Mouse (Mus musculus) yolk sac, embryonic 10.5 days (tissue): ENCODE results near the gene Mpp4.

Experiments
- DNase-seq: peaks from one replicate; pipeline ENCODE4 v3.0.0-alpha.2; 2017; ENCODE audit warnings: low spot score

Mpp4 gene

GRCm38 (mm10) chr1:59167654-59168425 is 4.7 kb upstream of the Mpp4 start:
- no peak for DNase-seq

DNA sequence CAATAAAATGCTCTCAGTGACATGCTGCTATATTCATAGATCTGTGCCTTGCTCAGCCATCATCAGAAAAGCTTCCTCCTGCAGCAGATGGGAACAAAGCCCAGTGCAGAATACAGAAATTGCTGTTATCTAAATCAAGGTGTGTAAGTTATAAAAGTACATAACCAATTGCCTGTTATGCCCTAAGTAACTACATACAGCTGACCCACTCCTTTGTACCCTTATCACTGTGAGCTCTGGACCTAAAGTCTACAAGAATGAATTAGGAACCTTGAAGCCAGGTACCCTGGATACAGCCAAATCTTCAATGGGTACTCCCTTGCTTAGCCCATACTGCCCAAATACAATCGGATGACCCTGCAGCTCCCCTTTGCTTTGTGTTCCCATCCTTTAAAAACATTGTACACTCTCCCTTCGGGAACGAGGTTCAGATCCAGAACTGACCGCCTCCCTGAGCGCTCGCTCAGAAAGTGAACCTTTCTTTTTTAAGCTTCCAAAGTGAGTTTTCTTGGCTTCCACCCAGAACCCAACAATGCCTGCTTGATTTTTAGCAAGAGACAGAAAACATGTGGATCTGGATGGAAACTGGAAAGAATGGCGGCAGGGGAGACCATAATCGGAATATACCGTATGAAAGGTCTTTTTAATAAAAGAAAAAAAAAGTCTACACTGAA is 3.2 kb upstream of the Mpp4 start:
- no peak for DNase-seq

GRCm38 (mm10) chr1:59163918-59164317 is 729 bp upstream of the Mpp4 start:
- DNase-seq: no peak

- no peak for DNase-seq
Measured at GRCm38 (mm10) chr1:59162309-59163024, 722 bp downstream of the Mpp4 start.

- no peak for DNase-seq
Measured at GRCm38 (mm10) chr1:59161396-59161795, 1.8 kb downstream of the Mpp4 start.

DNA sequence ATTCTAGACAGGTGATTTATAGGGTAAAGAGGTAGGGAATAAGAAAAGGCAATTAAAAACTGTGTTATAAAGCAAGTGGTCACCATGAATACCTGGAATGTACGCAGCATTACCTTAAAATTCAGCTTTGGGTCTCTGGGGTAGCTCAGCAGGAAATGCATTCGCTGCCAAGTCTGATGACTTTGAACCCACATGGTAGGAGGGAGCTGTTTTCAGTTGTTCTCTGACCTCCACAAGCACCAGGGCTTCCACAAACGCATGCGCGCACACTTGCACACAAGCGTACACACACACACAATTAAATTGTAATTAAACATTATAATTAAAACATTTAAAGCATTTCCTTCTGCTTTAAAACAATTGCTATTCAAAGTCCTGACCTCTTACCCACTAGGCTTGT is 2.3 kb downstream of the Mpp4 start:
- no peak for DNase-seq

DNA sequence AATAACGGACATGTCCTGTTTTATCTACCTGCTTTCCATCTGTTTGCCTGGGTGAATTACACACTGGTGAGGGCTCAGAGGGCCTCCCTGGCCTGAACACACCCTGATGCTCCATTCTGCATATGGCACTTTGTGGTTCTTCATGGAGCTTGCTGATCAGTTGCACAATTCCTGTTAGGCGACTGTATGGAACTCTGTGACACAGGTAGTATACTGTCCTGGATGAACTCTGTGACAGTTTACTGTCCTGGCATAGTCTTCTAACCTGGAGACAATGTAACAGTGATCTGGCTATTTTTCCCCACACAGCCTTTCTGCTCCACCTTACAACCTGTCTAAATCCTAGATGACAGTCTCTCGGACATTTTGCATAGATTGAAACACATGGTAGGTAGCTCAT is 4.1 kb downstream of the Mpp4 start:
- DNase-seq: no peak

DNA sequence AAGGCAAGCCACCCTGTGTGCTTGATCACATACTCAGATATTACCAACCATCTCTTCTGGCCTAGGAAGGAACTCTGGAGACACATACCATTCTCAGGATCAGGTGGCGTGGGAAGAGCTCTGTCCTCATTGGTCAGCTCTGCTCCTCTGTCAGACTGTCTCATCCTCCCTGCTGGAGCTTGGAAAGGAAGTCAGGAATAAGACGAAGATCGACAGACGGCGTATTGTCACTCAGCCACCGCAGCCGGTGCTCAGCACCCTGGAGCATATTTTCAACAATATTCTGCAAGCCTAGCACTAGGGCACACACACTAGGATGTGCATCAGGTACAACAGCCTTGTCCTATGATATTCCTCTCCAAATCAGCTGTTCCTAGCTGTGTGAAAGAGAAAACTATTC is 4.7 kb downstream of the Mpp4 start:
- no peak for DNase-seq

DNA sequence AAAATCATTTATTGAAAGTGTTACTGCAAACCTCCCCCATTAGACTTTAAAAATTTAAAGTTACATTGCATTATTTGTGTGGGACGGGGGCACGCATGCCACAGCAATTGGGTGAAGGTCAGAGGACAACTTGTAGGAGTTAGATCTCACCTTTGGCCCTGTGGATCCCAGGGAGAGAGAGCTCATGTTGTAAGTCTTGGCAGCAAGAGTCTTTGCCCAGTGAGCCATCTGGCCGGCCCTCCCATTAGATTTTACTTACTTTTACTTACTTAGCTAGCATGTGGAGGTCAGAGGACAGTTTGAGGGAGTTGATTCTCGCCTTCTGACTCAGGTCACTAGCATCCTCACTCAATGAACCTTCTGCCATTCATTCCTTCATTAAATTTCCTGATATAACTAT is 5.3 kb downstream of the Mpp4 start:
- no peak for DNase-seq

GRCm38 (mm10) chr1:59152346-59152745 is 10.8 kb downstream of the Mpp4 start:
- no peak for DNase-seq

DNA sequence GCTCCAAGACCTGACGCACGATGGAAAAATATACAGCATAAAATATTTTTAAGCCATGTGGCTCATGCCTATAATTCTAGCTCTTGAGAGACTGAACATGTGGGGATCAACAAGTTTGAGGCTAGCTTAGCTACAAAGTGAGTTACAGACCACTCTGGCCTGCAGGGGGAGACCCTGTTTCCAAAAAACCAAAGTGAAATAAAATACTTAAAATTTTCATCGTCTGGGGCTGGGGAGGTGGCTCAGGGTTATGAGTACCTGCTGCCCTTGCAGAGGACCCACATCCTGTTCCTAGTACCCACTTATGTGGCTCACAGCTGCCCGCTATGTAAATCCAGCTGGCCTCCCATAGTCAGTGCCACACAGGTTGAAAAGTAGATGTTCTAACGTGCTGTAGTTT is 12.6 kb downstream of the Mpp4 start:
- no peak for DNase-seq

GRCm38 (mm10) chr1:59144543-59144942 is 18.6 kb downstream of the Mpp4 start:
- no peak for DNase-seq

GRCm38 (mm10) chr1:59142809-59143208 is 20.4 kb downstream of the Mpp4 start:
- DNase-seq: no peak

DNA sequence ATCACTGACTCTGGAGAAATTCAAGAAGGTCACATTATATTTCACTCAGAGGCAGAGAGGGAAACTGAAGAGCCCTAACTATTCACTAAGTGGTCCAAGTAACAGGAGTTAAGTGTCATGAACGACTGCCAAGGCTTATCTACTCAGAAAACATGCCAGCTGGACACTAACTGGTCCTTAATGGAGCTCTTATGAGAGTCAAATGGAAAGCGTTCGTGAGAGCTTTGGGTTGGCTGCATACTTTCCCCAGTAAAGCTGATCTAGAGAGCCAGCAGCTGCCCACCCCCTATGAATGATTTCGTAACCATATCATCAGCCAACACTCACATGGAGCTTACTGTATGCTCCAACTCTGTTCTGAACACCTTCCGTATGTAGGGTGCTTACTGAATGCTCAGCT is 28.8 kb downstream of the Mpp4 start:
- DNase-seq: no peak

- DNase-seq: no peak
Measured at GRCm38 (mm10) chr1:59128879-59129278, 34.3 kb downstream of the Mpp4 start.

DNA sequence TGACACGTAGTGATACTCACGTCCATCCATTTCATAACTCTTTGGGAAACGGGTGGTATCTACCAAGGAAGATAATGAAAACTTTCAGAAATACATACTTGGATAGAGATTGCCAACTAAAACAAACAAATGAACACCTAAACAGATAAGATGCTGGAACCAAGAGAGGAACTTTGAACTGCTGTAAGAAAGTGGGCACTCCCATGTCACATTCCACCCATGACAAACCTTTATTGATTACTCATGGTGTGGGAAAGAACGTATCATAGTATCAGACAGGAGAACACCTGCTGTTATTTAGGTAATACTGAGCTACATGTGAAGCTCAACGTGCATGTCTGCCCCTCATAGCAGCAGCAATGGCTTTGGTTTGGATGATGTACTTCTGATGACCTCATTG is 37.6 kb downstream of the Mpp4 start:
- DNase-seq: no peak

- peak; percentile 95 for DNase-seq
Measured at GRCm38 (mm10) chr1:59119720-59120457, 43.3 kb downstream of the Mpp4 start, which contains the start of gene Tmem237. Gene Tmem237 (minus strand): TSS chr1:59120408.

- DNase-seq: no peak
Measured at GRCm38 (mm10) chr1:59110524-59110923, 52.7 kb downstream of the Mpp4 start.

GRCm38 (mm10) chr1:59102071-59102470 is 61.1 kb downstream of the Mpp4 start:
- DNase-seq: peak; percentile 4

GRCm38 (mm10) chr1:59101020-59101419 is 62.2 kb downstream of the Mpp4 start:
- DNase-seq: no peak

- DNase-seq: no peak
Measured at GRCm38 (mm10) chr1:59094705-59095104, 68.5 kb downstream of the Mpp4 start, which contains the start of gene C2cd6. Gene C2cd6 (minus strand): TSS chr1:59094900.
